Mouse (Mus musculus) lung, adult 2 months (tissue): ENCODE measurements at regions not wholly inside any gene's neighbourhood (a gene's known extent, or its start where the extent isn't known, plus 50 kb on each side); places are given as distances from the start of the nearest gene placed in this dataset.

Source experiments
- CTCF ChIP-seq: fragments of 200-500 bp; IDR thresholded peaks from 2 replicates; pipeline ENCODE4 v1.5.1; 2011; ENCODE audit warnings: mild to moderate bottlenecking, low read length, control low read depth; ENCODE audit not compliant: insufficient read depth
- POLR2A ChIP-seq: fragments of 200-500 bp; IDR thresholded peaks from 2 replicates; pipeline ENCODE4 v1.6.1; 2011; ENCODE audit warnings: low read depth, mild to moderate bottlenecking, control low read depth, low read length, borderline replicate concordance; ENCODE audit errors: extremely low read depth

GRCm38 (mm10) chr2:167840344-167840743 lies 91.5 kb upstream of the Ptpn1 start:
- TF ChIP-seq POLR2A (no peak), CTCF (no peak)
